Mouse (Mus musculus): Measurements from ENCODE around the gene Rbm20.
"Not testable (repeated sequence)": the region's sequence is repeated elsewhere in the genome, so short reads cannot be mapped to it uniquely, and the experiment has no call there.

Rbm20 gene

DNA sequence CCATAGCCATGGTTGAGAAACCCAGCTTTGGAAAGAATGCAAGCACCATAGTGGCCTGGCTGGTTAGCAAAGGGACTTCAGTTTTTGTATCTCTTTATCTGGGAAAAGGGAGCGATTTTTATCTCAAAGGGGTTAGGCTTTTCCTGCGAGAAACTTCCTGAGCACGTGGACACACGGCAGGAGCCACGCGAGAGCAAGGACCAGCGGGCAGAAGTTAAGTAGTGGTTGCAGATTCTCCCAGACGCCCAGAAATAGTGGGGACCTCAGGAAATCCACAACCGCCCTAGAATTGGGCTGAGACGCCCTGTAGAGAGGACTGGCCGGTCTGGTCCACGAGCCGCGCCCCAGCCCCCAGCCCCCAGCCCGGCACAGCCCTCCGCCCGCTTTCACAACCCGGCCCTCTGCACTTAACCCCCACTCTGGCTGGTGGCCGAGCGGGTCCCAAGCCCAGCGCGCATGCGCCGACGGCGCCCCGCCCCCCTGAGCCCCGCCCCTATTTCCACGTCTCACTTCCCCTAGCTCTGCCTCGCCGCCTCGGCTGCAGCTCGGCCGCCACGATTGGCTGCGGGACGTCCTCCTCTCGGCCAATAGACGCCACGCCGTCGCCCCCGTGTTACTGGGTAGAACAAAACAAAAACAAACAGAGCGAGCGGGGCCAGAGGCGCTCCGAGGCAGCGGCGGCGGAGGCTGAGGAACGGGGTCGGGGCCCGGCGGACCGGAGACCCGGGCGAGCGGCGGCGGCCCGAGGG lies 225.8 kb downstream of the Rbm20 start:
- peak; percentile 98 for DNase-seq (ENCODE audit: low read depth, low spot score)

DNA sequence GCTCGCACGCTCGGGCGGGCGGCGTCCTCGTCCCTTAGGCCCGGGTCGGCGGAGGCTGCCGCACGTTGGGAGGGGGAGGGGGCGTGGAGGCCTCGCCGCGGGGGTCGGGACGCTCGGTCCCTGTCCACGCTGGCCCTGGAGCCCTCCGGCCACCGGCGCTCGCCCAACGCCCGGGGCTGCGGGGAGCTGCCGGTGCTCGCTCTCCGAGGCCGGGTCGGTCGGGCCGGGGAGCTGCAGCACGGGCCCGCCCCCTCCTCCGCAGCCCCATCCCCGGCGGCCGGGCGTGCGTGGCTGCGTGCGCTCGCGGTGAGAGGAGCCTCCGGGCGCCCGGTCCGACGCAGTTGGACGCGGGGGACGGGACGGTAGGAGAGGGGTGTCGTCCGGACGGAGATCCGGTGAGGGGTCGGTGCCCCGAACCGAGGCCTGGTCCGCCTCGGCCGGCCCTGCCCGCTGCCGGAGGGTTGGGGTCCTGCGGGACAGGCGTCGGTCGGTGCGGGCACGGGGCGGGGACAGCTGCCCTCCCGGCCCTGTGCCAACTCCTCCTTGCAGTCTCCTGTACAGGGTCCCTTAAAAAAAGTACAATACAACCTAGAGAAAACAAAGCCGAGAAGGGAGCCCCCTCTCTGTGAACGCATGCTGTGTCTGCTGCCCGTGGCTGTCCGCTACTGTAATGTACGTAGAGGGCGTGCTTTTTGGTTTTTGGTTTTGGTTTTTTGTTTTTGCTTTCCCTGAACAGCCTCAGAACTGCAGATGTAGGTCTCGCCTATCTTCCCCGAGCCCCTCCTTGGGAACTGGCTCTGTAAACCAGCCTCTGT lies 226.6 kb downstream of the Rbm20 start:
- peak; percentile 56 for DNase-seq (ENCODE audit: low read depth, low spot score)

DNA sequence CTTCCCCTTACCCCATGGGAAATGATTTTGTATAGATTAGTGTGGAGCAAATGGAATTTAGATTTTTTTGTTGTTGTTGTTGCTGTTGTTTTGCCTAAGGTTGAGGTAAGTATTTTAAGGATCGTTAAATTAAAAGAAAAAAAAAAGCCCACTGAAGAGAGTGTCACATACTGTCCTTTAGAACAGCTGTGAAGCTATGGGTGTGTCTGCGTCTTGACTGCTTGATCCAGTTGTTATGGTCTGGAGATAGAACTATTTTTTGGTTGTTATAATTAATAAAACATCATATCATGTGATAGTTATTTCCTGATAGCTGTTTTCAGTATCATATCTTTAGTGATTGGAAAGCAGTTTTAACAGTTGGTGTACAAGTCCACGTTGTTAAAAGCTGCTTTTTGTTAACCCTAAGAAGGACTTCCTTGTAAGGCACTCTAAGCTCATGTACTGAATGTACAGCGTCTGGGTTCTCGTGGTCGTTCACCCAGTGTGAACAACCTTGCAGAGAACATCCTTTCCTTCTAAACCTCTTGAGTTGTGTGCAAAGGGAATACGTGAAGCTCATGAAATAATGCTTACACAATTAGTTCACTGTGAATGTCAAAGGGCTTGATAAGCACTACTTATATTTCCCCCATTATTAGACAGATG lies 227.9 kb downstream of the Rbm20 start:
- DNase-seq (ENCODE audit: low read depth, low spot score) = no peak

DNA sequence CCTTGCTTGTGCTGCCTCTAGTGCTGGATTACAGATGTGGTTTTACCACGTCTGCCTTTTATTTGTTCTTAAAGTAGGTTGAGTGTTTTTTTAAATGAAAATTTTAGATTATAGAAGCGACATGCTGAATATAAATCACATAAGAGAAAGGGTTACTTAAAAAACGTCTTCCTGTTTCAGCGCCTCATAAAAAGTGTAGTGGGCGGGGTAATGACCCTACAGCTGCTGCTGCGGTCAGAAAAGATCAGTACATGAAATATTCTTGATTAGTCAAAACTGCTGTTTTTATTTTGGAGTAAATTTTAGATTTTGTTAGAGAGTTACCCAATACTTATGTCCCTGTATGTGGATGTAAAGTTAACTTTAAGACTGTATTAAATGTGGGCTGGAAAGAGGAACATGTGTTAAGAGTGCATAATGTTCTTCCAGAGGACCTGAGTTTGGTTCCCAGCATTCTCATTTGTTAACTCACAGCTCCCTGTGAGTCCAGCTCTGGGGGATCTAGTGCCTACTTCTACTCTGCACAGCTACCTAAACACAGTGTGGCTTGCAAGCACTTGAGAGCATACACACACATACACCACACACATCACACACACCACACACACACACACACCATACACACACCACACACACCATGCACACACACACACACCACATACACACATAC lies 229.1 kb downstream of the Rbm20 start:
- no peak for DNase-seq (ENCODE audit: low read depth, low spot score)

DNA sequence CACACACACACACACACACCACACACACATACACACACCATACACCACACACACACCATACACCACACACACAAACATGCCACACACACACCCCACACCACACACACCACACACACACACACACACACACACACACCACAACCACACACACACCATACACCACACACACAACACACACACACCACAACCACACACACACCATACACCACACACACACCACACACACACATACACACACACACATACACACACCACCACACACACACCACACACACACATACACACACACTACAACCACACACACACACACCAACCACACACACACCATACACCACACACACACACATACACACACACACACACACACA lies 229.6 kb downstream of the Rbm20 start:
- DNase-seq (ENCODE audit: low read depth, low spot score) = not testable (repeated sequence)

DNA sequence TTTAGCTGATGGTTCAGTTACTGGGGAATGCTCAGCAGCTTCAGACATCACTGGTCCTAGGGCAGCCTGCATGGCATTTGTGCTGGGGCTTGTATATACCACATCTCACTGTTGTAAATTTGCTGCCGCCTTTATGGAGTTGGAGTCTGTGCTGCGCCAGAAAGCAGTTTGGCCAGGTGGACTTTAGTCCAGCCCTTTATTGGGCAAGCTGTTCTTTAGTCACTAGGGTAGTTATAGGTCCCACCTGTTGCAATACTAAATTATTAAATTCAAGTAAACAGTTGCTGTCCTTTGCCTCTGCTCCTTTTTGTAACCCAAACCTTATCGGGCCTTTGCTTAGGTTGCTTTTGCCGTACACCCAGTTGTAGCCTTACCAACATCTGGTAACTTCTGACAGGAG lies 237.8 kb downstream of the Rbm20 start:
- no peak for DNase-seq (ENCODE audit: low read depth, low spot score)
